Mouse (Mus musculus) limb, embryonic 15.5 days (tissue): ENCODE results near the gene Nyap1. TPM values are rescaled to one million over a fixed set of nuclear protein-coding genes. Genes with fewer than 3 reads are reported as not detected.
A peak's percentile ranks its signal among the peaks of the same experiment; 100 is the strongest.
"Not testable (repeated sequence)": the region's sequence is repeated elsewhere in the genome, so short reads cannot be mapped to it uniquely, and the experiment has no call there.

Experiments
- ATAC-seq: fragments of 200-750 bp; cut with Nextera tagmentation; 2 replicates; pipeline ENCODE4 v1.8.0; 2017; ENCODE audit warnings: low read depth, moderate TSS enrichment; ENCODE audit not compliant: insufficient number of reproducible peaks, low FRiP score, low TSS enrichment
- H3K27ac ChIP-seq: fragments of 300-500 bp; sonication (generic); 2 replicates; pipeline ENCODE4 v1.5.1; 2015; ENCODE audit warnings: moderate library complexity, mild to moderate bottlenecking, inconsistent platforms
- H3K27me3 ChIP-seq: fragments of 300-500 bp; sonication (generic); 2 replicates; pipeline ENCODE4 v1.6.1; 2015; ENCODE audit warnings: inconsistent platforms
- H3K36me3 ChIP-seq: fragments of 300-500 bp; sonication (generic); 2 replicates; pipeline ENCODE4 v1.6.1; 2015; ENCODE audit warnings: inconsistent platforms
- H3K4me1 ChIP-seq: fragments of 300-500 bp; sonication (generic); 2 replicates; pipeline ENCODE4 v1.6.1; 2015; ENCODE audit warnings: inconsistent platforms
- H3K4me2 ChIP-seq: fragments of 300-500 bp; sonication (generic); 2 replicates; pipeline ENCODE4 v1.6.1; 2015; ENCODE audit warnings: mild to moderate bottlenecking, inconsistent platforms
- H3K4me3 ChIP-seq: fragments of 300-500 bp; sonication (generic); 2 replicates; pipeline ENCODE4 v1.5.1; 2015; ENCODE audit warnings: mild to moderate bottlenecking, inconsistent platforms
- H3K9ac ChIP-seq: fragments of 300-500 bp; sonication (generic); 2 replicates; pipeline ENCODE4 v1.6.1; 2015; ENCODE audit warnings: inconsistent platforms
- H3K9me3 ChIP-seq: fragments of 300-500 bp; sonication (generic); 2 replicates; pipeline ENCODE4 v1.6.1; 2016; ENCODE audit warnings: inconsistent platforms
- whole genome bisulfite sequencing: fragments of 180-500 bp; shearing (Covaris S2); methylation state at CpG from one replicate; pipeline ENCODE4 v1.1.7; 2015; 5-methylcytosine and 5-hydroxymethylcytosine counted together
- polyA plus RNA-seq: library from polyadenylated mRNA; unstranded; fragments of >200 nt; fragmentation: Nextera tagmentation; extraction: Ambion mirVana; gene quantifications from 2 replicates; pipeline ENCODE4 v1.2.1, GENCODE M21; 2015

The Nyap1 gene
- polyA plus RNA-seq, 1 experiment from 2014 or later, result 3.5 TPM

DNA sequence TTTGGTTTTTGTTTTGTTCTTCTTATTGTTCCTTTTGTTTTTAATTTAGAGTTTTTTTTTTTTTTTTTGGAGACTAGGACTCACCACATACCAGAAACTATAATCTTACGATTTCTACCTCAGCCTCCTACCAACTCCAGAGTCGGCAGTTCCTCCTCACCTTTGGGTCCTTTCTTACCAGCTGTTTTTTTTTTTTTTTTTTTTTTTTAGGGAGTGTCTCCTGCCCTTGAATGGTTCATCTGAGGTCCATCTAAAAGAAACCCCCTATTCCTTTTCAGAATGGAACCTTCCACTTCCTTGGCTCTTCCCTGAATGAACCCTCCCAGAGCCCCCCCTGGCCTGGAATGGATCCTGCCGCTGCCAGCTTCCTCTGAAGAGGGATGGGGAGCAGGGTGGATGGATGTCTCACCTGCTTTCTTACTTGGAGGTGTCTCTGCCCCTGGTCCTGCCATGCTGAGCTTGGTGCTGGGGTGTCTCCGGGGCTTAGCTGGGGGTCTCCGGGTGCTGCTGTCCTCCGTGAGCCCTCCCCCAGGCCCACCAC, 3.9 kb downstream of the Nyap1 start:
- Histone ChIP-seq H3K36me3 (peaks cover 41% of the 10 kb centered on the region), H3K27me3 (no peaks in the 10 kb centered on the region), H3K9me3 (no peaks in the 10 kb centered on the region), H3K9ac (no peak overlapping the region), H3K27ac (no peak overlapping the region), H3K4me1 (peaks cover 42% of the 10 kb centered on the region), H3K4me2 (no peak overlapping the region), H3K4me3 (no peak overlapping the region)
- ATAC-seq, result no peak
- 91% methylated on average over 6 of the region's 6 CpGs for WGBS

GRCm38 (mm10) chr5:137734289-137735061, 6.9 kb downstream of the Nyap1 start:
- 0 out of 2 replicates have a peak overlapping the region, but pooled peaks have one; percentile 10 for H3K9ac ChIP-seq
- WGBS, result 61% methylated on average over 6 of the region's 6 CpGs
- no peaks in the 10 kb centered on the region for H3K27me3 ChIP-seq
- no peak overlapping the region for H3K4me2 ChIP-seq
- H3K36me3 ChIP-seq, result peaks cover 53% of the 10 kb centered on the region
- H3K4me1 ChIP-seq, result peaks cover 30% of the 10 kb centered on the region
- no peak overlapping the region for H3K27ac ChIP-seq
- no peak overlapping the region for H3K4me3 ChIP-seq
- no peaks in the 10 kb centered on the region for H3K9me3 ChIP-seq
- ATAC-seq, result no peak

- Histone ChIP-seq H3K4me2 (no peak overlapping the region), H3K36me3 (peaks cover 56% of the 10 kb centered on the region), H3K4me1 (peaks cover 23% of the 10 kb centered on the region), H3K27me3 (no peaks in the 10 kb centered on the region), H3K9me3 (no peaks in the 10 kb centered on the region), H3K27ac (no peak overlapping the region), H3K4me3 (no peak overlapping the region), H3K9ac (no peak overlapping the region)
- WGBS, result 87% methylated on average over 12 of the region's 12 CpGs
- no peak for ATAC-seq
Observed at GRCm38 (mm10) chr5:137733638-137734288, 7.6 kb downstream of the Nyap1 start.

DNA sequence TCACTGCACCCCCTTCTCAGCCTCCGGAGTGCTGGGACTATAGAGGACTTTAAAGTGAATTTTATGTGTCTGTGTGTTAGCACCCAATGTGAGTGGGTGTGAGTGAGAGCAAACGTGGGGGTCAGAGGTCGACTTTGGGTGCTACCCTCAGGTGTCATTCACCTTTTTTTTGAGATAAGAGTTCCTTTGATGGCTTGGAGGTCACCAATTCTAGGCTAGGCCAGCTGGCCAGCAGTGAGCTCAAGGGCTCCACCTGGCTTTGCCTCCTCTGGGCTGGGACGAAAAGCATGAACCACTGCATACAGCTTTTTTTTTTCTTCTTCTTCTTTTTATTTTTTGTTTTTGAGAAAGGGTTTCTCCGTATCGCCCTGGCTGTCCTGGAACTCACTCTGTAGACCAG, 14.6 kb downstream of the Nyap1 start:
- WGBS, result 68% methylated on average over 6 of the region's 6 CpGs
- H3K9ac ChIP-seq, result no peak overlapping the region
- no peak for ATAC-seq
- no peaks in the 10 kb centered on the region for H3K9me3 ChIP-seq
- H3K27ac ChIP-seq, result no peak overlapping the region
- 0 out of 2 replicates have a peak, but pooled peaks cover 2% of the 10 kb centered on the region for H3K27me3 ChIP-seq
- no peak overlapping the region for H3K4me2 ChIP-seq
- no peak overlapping the region for H3K4me3 ChIP-seq
- H3K4me1 ChIP-seq, result peaks cover 6% of the 10 kb centered on the region; the same call in 1 of the 2 replicates
- H3K36me3 ChIP-seq, result peaks cover 12% of the 10 kb centered on the region

DNA sequence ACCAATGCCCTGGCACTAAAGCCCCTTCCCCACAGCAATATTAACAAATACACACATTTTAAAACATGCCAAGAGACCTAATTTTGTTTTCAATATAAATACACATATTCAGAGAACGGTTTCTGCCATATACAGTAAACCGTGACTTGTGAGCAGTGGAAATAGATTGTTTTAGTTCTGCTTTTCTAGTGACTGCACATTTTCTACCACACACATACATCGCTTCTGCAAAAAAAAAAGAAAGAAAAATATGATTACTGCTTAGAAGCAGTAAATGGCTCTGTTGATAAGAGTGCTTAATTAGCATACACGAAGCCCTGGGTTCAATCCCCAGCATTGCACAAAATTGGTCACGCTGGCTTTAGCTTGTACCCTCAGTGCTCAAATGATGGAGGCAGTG, 17.6 kb downstream of the Nyap1 start:
- no peak overlapping the region for H3K27ac ChIP-seq
- no peak for ATAC-seq
- no peak overlapping the region for H3K4me2 ChIP-seq
- no peak overlapping the region for H3K4me3 ChIP-seq
- no peaks in the 10 kb centered on the region for H3K36me3 ChIP-seq
- H3K27me3 ChIP-seq, result 0 out of 2 replicates have a peak, but pooled peaks cover 2% of the 10 kb centered on the region
- no peaks in the 10 kb centered on the region for H3K9me3 ChIP-seq
- peaks cover 3% of the 10 kb centered on the region; the same call in 1 of the 2 replicates for H3K4me1 ChIP-seq
- no peak overlapping the region for H3K9ac ChIP-seq
- 84% methylated on average over 5 of the region's 5 CpGs for WGBS

DNA sequence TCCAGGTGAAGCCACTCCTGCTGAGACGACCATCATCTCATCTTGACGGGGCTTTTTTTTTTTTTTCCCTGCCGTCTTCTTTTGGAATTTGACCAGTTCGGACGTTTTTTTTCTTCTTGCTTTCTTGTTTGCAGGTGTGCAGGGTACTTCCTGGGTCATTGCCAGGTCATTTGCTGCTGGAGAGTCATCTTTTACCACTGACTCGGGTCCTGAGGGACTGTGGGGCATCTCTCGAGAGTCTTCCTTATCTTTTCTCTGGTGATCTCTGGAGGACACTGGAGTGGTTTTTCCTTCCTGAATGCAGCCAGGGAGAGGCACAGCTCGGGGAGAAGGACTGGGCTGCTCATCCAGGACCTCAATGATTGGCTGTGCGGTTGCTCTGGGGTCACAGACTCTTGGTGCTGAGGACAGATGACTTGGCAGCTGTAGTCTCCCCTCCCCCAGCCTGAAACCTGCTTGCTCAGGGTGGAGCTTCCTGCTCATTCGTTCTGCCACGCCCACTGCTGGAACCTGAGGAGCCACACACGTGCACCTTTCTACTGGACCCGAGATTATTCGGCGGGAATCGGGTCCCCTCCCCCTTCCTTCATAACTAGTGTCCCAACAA, 20.7 kb downstream of the Nyap1 start:
- not testable (repeated sequence) for H3K4me3 ChIP-seq, ATAC-seq, H3K9me3 ChIP-seq, H3K4me1 ChIP-seq, H3K9ac ChIP-seq, H3K27me3 ChIP-seq, H3K27ac ChIP-seq, H3K36me3 ChIP-seq
- 10% methylated on average over 11 of the region's 16 CpGs for WGBS
- H3K4me2 ChIP-seq, result peak overlapping the region; percentile 36

DNA sequence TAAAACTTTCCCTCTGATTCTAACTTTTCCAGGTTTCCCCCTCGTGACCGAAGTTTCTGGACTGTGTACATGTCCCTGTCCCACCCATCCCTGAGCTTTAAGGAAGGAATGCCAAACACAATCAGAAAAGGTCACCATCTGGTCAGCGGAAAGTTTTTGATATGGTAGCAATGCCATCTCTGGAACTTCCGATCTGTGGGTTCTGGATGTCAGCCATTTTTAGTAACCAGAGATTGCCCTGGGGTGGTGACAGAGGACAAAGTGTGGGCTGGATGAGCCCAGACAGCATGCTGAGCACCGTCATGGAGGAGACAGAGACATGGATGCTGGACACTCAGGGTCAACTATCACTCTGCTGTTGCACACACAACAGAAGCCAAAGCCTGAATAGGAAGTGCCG, 22.3 kb downstream of the Nyap1 start:
- no peak overlapping the region for H3K4me3 ChIP-seq
- H3K9ac ChIP-seq, result no peak overlapping the region
- no peak overlapping the region for H3K27ac ChIP-seq
- no peaks in the 10 kb centered on the region for H3K36me3 ChIP-seq
- ATAC-seq, result no peak
- 82% methylated on average over 6 of the region's 6 CpGs for WGBS
- H3K4me1 ChIP-seq, result peaks cover 3% of the 10 kb centered on the region; the same call in 1 of the 2 replicates
- no peaks in the 10 kb centered on the region for H3K9me3 ChIP-seq
- H3K27me3 ChIP-seq, result 0 out of 2 replicates have a peak, but pooled peaks cover 2% of the 10 kb centered on the region
- no peak overlapping the region for H3K4me2 ChIP-seq

DNA sequence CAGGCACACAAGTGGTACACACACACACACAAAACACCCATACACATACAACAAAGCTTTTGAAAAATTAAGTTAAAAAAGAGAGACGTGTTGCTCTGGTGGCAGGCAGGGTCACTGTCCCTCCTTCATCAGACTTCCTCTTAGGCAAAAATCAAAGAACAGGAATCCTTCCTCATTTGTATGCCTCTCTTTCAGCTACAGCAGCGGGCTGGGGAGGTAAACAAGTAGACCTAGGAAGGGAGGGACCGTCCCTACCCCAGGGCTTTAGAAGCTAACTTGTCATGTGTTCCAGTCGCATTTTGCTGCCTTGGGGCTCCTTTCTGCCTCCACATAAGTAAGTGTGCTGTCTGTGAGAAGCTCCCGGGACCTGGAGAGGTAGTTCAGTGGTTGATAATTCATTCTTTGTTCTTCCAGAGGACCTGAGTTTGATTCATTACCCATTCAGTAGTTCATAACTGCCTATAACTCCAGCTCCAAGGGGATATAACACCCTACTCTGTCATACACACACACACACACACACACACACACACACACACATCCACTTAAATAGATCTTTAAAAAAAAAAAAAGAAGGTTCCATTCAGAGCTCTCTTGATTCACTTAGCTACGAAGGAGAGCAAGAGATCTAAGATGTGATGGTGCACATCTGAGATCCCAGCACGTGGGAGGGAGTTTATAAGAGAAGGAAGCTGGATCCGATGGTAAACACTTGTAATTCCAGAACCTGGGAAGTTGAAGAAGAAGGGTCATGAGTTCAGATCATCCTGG, 23.2 kb downstream of the Nyap1 start:
- Histone ChIP-seq H3K27me3 (0 out of 2 replicates have a peak, but pooled peaks cover 2% of the 10 kb centered on the region), H3K9me3 (no peaks in the 10 kb centered on the region), H3K4me1 (peaks cover 3% of the 10 kb centered on the region; the same call in 1 of the 2 replicates), H3K4me3 (no peak overlapping the region), H3K36me3 (no peaks in the 10 kb centered on the region), H3K4me2 (no peak overlapping the region), H3K9ac (no peak overlapping the region), H3K27ac (no peak overlapping the region)
- 61% methylated on average over 8 of the region's 8 CpGs for WGBS
- no peak for ATAC-seq

DNA sequence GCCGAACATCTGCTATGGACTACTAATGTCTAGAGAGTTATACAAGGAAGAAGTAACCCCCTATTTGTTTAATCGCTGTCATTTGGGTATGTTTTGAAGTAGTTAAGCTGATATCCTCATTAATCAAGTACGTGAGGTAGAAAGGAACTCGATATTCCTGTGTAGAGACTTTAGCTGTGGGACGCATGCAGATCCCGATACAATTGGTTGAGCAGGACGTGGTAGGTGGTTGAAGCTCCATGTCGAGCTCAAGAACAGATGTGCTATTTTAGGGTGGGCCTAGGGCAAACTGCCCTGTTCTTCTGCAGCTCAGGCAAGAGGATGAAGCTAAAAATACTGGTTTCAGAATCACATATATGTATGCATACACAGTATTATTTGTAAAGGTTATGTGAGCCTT, 25.7 kb downstream of the Nyap1 start:
- no peak overlapping the region for H3K4me3 ChIP-seq
- H3K4me1 ChIP-seq, result peaks cover 2% of the 10 kb centered on the region; the same call in 1 of the 2 replicates
- no peak for ATAC-seq
- no peak overlapping the region for H3K4me2 ChIP-seq
- WGBS, result 62% methylated on average over 8 of the region's 8 CpGs
- no peaks in the 10 kb centered on the region for H3K9me3 ChIP-seq
- no peak overlapping the region for H3K9ac ChIP-seq
- no peaks in the 10 kb centered on the region for H3K36me3 ChIP-seq
- H3K27me3 ChIP-seq, result no peaks in the 10 kb centered on the region
- no peak overlapping the region for H3K27ac ChIP-seq

- Histone ChIP-seq H3K27ac (no peak overlapping the region), H3K27me3 (no peaks in the 10 kb centered on the region), H3K9ac (no peak overlapping the region), H3K4me3 (no peak overlapping the region), H3K4me1 (no peaks in the 10 kb centered on the region), H3K36me3 (no peaks in the 10 kb centered on the region), H3K4me2 (no peak overlapping the region), H3K9me3 (no peaks in the 10 kb centered on the region)
- ATAC-seq, result no peak
- WGBS, result 68% methylated on average over 5 of the region's 5 CpGs
Observed at GRCm38 (mm10) chr5:137713454-137713853, 28.0 kb downstream of the Nyap1 start.

GRCm38 (mm10) chr5:137706913-137707633, 34.3 kb downstream of the Nyap1 start:
- Histone ChIP-seq H3K27ac (no peak overlapping the region; the same call in 1 of the 2 replicates), H3K9me3 (no peaks in the 10 kb centered on the region), H3K4me3 (no peak overlapping the region), H3K4me1 (peaks cover 6% of the 10 kb centered on the region), H3K36me3 (no peaks in the 10 kb centered on the region), H3K9ac (no peak overlapping the region), H3K4me2 (no peak overlapping the region), H3K27me3 (no peaks in the 10 kb centered on the region)
- peak; percentile 48; the same call in 1 of the 2 replicates for ATAC-seq
- WGBS, result 51% methylated on average over 12 of the region's 12 CpGs
